Mouse (Mus musculus): ENCODE measurements around the gene Wdr54.
A peak's percentile ranks its signal among the peaks of the same experiment; 100 is the strongest.

The Wdr54 gene

DNA sequence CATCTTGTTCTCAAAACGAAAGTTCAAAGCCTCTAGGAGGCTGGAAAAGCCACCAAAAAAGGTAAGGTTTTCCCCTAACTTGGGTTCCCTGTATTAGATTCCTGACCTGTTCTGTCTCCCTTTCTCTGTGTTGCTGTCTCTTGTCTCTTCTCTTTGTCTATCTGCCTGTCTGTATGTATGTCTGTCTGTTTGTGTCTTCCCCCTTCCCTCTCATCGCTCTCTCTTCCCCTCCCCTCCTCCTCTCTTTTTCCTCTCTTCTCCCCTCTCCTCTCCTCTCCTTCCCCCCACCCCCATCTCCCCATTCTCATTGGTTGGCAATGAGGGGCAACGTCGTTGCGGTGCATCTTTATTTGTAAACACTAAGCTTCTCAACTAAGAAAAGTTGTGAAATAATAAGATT is 30.9 kb downstream of the Wdr54 start, which contains the start of gene Ino80b:
TSS of gene Ino80b (minus strand) at position 101 of the 400 bp plus-strand sequence.
- no peak for DNase-seq (ENCODE audit: low spot score)

DNA sequence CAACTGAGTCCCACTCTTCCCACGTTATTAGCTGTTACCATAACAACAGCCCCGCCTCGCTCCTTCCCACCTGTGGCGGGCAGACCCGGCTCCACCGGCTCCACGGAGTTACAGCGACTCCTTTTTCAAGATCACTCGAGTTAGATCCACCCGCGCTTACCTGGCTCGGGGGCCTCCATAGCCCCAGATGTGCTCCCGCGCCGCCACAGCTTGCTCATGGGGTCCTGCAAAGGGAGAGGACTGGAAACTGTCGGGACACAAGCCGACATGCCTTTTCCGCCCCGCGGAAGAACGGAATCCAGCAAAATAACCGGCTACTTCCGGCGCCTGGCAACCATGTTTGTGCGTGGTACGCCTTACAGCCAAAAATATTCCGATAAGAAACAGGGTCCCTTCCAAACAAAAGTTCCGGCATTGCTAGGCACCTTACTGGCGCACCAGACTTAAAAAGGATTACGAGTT is 31.3 kb downstream of the Wdr54 start:
- peak; percentile 91 for DNase-seq (ENCODE audit: low spot score)

DNA sequence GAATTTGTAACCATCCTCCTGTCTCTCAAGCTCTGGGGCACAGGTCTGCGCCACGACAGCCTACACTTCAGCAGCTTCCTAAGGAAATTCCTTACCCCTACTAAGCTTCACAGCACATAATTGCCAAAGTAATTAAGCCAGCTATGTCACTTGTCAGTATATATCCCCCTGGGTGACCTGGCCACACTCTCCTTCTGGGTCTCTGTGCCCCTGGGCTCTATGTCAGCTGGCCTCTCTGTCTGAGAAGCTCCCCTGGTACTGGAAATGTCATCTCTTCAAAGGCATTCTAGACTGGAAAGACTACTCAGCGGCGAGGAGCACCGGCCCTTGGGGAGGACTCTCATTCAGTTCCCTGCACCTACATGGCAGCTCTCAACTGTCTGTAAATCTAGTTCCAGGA is 33.2 kb downstream of the Wdr54 start:
- DNase-seq (ENCODE audit: low spot score), result no peak

DNA sequence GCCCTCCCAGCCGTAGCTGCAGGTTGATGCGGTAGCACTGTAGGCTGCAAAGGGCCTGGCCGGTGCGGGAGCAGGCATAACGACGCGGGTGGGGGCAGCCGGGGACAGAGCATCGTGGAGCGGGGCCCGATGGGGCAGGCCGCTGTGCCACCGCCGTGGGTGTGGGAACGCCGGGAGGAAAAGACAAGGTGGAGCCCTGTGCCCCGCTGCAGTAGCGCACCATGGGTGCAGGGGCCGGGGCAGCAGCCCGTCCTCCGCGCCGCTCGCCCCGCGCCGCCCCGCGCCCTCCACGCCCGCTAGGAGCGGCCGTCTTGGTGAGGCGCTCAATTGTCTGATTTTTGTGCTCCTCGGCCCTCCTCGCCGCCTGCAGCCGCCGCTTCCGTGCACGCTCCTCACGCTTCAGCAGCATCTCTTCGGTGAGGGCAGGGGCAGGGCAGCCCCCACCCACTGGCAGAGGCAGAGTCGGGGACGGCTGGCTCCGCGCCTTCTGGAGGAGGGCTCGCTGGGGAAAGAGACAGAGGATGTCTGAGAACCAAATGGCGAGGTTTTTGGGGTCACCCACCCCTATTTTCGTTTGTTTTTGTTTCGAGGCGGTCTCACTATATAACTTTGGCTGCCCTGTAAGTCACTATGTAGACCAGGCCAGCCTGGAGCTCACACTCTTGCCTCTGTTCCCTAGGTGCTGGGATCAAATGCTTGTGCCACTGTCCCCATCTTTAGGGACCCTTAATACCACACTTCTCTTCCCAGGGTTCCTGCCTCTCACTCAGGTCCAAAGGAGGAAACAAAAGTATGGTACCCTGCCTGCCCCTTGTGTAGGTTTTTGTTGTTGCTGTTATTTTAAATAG is 34.1 kb downstream of the Wdr54 start:
- DNase-seq (ENCODE audit: low spot score), result no peak

DNA sequence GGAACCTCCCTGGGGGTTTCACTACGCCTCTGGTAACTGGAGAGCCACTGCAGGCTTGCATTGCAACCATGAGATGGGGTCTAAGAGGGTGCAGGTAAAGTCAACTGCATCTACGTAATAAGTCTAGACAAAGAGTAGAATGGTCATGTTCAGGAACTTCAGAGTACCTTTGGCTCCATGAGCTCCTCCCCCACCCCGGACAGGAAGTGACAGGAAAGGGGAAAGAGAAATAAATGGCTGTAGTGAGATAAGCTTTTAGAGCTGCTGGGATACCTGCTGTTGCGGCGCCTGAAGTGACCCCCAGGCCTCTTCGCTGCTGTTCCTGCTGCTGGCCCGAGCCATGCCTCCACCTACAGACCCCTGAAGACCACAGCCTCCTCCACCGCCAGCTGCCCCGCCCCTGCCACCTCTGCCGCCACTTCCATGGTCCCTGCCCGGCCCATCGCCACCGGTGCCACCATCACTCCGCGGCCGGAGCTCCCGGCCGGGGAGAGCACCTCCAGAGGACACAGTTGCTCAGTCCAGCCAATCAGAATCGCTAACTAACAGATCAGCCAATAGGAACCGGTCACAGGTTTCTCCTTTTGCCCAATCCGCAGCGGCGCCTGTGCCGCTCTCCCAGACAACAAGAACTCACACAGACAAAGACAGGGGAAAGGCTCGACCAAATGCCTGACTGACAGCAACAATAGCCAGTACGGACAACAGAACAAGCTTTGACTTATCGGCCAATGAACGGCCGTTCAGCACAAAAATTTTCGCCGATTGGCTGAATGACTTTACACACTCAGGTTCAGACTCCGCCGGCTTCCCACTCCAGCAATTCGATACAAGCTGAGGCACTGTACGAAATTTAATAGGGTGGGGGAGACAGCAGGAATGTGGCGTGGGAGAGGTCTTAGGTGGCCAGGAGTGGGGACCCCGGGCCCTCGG is 35.0 kb downstream of the Wdr54 start, which contains the start of gene Wbp1:
TSS of gene Wbp1 (minus strand) at position 630 of the 933 bp plus-strand sequence.
- peak; percentile 99 for DNase-seq (ENCODE audit: low spot score)

DNA sequence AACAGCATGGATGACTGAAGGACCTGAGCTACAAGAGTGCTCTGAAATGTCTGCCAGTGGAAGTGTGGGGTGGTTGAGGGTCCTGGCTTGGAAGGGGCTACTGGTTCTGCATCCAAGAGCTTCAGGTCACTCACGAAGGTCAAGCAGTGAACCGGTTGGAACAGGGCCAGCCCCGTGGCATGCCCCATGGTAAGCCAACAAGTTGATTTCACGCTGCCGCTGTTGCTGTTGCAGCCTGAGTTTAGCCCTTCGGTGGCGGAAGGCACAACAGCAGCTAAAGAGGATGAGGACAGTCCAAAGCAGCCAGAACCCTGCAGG is 36.5 kb downstream of the Wdr54 start:
- DNase-seq (ENCODE audit: low spot score), result no peak

DNA sequence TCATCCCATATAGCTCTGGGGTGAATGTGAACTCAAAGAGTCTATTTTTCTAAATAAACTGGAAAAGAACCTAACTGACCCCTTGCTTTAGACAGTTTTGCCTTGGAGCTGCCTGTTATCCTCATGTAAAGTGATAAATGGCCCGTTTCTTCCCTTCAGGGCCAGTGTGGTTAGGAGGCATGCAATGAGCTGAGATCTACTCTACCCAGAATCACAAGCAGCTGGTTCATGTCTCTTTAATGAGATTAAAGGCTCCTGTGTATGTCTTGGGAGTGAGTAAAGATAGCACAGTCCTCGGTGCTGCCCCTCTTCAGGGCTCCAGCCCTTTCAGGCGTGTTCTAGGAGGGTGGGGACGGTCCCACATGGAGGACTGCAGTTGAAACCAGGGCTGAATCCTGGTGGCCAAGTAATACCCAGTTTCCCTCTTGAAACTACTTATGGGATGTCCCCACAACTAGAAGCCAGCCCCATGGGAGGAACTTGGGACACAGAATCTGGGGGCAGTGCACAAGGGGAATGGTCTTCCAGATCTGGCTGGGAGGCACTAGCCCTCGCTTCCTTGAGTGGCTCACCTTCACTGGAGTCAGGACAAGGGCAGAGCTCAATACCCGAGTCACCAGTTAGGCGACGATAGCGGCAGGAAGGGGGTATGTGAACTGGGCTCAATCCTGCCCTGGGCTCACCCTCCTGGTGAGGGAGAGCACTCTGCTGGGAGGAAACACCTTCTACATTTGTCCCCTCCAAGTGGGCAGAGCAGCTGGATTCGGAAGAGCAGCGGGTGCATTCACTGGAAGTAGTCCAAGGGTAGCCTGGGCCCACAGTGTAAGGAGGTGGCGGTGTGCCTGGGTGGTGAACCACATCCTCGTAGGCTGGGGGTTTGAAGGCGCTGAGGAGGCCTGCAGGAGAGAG is 37.1 kb downstream of the Wdr54 start:
- DNase-seq (ENCODE audit: low spot score), result no peak

DNA sequence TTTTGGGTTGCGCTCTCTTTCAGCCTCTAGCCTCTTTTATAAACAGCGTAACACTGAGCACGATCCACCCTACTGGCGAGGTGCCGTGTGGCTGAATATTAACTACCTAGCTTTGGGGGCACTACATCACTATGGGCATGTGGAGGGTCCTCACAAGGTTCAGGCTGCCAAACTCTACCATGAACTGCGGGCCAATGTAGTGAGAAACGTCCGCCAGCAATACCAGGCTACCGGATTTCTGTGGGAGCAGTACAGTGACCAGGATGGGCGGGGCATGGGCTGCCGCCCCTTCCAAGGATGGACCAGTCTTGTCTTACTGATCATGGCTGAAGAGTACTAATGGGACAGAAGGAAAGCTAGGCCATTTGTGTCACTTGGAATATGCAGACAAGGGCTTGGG is 37.8 kb downstream of the Wdr54 start:
- no peak for DNase-seq (ENCODE audit: low spot score)

DNA sequence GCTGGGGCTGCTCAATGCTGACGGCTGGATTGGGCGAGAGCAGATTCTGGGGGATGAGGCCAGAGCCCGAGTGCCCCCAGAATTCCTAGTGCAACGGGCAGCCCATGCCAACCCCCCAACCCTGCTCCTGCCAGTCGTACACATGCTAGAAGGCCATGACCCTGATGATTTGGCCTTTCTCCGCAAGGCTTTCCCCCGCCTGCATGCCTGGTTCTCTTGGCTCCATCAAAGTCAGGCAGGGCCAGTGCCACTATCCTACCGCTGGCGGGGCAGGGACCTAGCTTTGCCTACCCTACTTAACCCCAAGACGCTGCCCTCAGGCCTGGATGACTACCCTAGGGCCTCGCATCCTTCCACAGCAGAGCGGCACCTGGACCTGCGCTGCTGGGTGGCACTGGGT is 38.6 kb downstream of the Wdr54 start:
- DNase-seq (ENCODE audit: low spot score), result no peak

DNA sequence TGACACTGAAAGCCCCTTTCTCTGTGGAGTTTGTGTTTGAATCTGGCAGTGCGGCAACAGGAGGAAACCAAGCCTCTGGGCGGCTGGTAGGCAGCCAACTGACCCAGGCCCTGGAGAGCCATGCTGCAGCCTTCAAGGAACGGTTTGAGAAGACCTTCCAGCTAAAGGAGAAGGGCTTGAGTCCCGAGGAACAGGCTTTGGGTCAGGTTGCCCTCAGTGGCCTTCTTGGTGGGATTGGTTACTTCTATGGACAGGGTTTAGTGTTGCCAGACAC is 39.1 kb downstream of the Wdr54 start:
- no peak for DNase-seq (ENCODE audit: low spot score)

DNA sequence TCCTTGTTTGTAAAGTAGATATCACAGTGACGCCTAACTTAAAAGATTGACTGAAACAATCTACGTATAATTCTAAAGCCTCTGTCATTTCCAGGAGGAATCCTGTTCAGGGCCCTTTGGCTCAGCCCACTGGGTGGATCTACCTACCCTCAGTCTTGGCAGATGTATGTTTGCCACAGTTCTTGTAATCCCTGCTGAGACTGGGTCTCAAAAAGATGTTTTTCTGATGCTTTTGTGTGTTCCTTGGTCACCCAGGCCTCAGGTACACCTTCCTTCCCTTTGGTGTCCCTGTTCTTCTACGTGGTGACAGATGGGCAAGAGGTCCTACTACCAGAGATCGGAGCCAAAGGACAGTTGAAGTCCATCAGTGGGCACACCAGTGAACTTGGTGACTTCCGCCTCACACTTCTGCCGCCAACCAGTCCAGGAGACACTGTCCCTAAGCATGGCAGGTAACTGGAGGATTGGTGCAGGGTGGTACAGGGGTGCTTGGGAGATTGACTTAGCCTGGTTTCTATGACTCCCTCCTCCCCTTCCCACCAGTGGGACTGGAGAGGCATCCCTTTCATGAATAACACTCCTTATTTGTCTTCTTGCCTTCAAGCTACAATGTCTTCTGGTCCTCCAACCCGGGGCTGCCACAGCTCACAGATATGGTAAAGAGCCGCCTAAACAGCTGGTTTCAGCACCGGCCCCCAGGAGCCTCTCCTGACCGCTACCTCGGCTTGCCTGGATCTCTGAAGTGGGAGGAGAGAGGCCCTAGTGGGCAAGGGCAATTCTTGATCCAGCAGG is 39.6 kb downstream of the Wdr54 start:
- DNase-seq (ENCODE audit: low spot score), result no peak

DNA sequence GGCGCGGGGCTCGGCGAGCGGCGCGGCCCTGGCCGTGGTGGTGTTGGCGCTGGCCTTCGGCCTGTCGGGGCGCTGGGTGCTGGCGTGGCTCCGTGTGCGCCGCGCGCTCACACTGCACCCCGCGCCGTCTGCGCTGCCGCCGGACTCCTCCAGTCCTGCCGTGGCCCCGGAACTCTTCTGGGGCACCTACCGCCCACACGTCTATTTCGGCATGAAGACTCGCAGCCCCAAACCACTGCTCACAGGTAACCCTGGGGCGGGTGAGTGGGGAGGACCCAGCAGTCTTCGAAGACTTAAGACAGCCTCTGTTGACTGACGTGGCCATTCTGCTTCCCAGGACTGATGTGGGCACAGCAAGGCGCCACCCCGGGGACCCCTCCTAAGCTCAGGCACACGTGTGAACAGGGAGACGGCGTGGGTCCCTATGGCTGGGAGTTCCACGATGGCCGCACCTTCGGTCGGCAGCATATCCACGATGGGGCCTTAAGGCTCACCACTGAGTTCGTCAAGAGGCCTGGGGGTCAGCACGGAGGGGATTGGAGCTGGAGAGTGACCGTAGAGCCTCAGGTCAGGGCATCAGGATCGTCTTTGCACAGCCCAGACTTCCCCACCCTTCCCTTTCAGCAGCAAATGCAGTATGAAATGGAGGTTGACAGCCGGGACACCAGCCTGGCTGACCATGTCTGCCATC is 40.4 kb downstream of the Wdr54 start:
- no peak for DNase-seq (ENCODE audit: low spot score)

DNA sequence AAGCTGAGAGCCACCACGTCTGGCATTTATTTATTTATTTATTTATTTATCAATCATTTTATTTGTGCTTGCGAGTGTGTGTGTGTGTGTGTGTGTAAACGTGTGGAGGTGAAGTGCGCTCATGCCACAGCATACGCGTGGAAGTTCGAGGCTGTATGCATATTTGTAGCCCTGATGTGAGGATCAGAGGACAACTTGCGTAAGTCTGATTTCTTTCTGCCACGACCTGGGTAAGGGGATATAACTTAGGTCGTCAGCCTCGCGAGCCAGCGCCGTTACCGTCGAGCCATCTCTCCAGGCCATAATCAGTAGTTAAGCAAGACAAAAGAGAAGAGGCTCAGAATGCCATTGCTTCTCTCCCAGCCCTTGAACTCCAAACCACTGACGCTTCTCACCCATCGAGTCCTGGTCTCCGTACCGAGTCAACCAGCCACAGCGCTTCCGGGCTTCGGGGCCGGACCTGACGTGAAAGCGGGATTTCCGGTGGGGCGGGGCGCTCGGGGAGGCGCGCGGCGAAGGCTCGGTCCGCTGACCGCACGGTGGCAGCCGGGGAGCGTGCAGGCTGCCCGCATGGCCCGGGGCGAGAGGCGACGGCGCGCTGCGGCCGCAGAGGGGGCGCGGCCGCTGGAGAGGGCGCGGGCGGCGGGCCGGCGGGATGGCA is 41.1 kb downstream of the Wdr54 start, which contains the start of gene Mogs:
TSS of gene Mogs (plus strand) at position 486 of the 661 bp plus-strand sequence.
- DNase-seq (ENCODE audit: low spot score), result peak; percentile 67

DNA sequence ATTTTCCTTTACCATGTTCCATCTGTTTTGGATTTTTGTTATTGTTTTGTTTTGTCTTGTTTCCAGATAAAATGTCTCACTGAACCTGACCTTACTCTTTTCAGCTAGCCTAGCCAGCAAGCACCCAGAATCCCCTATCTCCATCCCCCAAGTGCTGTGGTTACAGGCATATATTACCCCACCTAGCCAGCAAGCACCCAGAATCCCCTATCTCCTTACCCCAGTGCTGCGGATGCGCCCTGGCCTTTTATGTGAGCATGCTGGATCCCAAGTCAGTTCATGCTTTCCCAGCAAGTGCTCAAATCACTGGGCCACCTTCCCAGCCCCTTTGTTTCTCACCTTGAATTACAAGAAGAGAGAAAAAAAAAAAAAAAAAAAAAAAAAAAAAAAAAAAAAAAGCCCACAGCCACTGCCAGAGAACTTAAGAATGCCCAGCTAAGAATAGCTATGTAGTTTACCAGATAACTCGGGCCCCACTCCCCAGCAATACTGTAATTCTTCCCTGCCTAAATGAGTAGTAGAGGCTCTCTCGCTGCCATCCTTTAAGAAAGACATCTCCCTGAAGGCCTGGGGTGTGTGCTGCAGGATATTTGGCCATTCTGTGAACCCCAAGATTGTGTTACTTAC is 44.6 kb downstream of the Wdr54 start:
- DNase-seq (ENCODE audit: low spot score), result no peak

DNA sequence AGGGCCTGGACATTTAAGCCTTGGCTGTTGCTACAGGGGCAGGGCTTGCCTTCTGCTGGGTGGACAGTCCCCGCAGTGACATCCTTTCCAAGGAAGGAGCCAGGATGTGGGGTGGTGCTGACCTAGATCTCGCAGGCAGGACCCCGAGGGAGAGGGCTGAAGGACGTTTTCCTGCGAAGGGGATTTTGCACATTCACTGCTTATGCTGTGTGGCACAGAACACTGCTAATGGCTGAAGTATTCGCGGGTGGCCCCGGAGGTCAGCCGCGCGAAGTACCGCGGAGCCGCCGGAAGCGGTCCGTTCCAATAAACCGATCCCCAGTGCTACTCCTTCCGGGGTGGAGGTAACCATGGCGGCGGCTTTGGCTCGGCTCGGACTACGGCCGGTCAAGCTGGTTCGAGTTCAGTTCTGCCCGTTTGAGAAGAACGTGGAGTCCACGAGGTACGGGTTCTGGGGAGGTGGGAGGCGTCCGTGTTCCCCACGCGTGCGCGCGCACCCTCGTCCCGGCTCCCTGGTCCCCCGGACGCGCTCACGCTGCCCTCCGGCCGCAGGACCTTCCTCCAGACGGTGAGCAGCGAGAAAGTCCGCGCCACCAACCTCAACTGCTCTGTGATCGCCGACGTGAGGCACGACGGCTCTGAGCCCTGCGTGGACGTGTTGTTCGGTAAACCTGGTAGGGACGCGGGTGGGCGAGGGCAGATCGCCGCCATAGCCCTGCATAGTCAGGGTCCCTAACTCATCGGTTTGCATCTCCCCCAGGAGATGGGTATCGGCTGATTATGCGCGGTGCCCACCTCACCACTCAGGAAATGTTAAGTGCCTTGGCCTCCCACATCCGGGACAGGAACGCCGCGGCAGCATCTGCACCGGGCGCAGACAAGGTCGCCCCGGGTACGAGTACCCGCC is 47.2 kb downstream of the Wdr54 start, which contains the start of gene Mrpl53:
TSS of gene Mrpl53 (plus strand) at position 279 of the 907 bp plus-strand sequence.
- DNase-seq (ENCODE audit: low spot score), result no peak

DNA sequence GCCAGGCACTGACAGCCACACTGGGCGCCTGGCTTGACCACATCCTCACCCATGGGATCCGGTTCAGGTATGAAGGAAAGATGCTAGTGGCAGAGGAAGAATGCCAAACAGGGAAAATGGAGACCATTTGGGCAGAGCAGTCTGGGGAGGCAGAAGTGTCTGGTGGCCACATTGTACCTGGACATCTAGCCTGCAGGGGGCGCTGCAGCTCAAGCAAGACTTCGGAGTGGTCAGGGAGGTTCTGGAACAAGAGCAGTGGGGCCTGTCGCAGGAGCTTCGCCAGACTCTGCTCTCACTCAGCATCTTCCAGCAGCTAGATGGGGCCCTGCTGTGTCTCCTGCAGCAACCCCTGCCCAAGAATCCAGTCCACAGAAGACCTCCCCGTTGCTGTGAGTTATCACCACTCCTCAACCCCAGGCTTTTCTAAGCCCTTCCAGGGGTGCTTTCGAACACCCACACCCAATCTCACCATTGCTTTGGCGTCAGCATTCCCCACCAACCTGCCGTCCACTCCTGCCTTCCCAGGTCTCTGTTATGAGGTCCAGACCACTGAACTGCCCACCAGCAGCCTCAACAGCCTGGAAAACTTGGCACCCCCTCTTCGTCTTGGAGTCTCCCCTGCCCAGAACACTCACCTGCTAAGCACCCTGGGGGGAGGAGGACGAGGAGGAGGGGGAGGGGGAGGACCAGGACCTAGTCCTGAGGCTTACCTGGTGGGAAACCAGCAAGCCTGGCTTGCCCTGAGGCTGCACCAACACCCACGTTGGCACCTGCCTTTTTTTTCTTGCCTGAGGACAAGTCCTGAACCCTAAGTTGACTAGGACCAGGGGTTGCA is 48.4 kb downstream of the Wdr54 start:
- DNase-seq (ENCODE audit: low spot score), result no peak

DNA sequence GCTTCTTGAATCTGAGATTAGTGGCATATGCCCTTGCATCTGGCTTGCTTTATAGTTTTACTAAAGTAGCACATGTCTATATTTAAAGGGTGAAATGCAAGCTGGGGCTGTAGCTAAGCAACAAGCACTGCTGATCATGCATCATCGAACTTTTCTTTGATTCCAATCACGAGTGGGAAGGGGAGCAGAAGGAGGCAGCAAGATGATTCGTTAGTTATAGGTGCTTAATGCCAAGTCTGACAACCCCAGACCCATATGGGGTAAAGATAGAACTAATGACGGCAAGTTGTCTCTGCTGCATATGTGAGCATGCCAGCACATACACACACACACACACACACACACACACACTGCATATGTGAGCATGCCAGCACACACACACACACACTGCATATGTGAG is 52.0 kb downstream of the Wdr54 start:
- no peak for DNase-seq (ENCODE audit: low spot score)
